Mouse (Mus musculus): ENCODE measurements at regions not wholly inside any gene's neighbourhood (a gene's known extent, or its start where the extent isn't known, plus 50 kb on each side); places are given as distances from the start of the nearest gene placed in this dataset.

GRCm38 (mm10) chr1:137636947-137637346 lies 538.6 kb downstream of the Ptprc start:
- in situ Hi-C loops (cut with MboI), result no loop called here

DNA sequence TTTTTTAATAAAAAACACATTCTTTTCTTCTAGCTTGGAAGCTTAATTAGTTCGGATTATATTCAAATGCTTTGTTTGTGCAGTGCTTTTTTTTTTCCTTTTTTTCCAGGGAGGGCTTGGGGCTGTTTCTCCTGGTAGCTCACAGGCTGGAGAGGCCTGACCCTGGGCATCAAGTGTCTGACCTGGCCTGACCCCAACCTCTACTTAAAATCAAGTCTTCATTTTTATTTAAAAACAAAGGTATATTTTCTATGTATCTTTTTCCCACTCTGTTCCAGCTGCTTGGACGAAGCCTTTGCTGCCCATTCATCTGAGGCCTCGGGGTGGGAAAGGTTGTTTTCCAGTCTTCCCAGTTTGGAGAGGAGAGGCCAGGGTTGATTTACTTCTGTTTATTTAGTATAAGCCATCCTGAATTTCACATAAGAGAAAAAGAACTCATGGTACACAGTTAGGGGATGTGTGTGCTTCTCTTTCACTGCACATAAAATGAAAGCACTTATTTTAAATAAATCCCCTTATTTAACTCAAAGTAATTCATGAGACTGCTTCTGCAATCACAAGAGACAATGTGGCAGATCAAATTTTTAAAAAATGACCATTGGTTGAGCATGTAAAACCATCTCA lies 539.1 kb downstream of the Ptprc start:
- in situ Hi-C loops (cut with MboI), result no loop called here

DNA sequence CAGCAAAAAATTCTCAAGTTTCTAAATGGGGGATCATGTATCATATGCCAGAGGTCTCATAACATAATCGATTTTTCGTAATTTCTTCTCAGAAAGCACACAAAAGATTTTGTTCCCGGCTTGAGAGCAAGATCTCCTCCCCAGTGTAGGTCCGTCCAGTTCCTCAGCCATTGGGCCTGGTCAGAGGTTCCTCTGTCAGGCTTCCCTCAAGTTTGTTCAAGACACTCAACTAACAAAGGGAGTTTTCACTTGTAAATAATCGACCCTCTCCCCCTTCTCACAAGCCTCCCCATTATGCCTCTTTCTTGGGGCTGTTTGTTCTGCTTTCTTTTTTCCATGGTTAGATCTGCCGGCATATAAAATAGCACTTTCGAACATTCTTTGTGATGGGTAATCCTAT lies 539.7 kb downstream of the Ptprc start:
- in situ Hi-C loops (cut with MboI), result no loop called here

DNA sequence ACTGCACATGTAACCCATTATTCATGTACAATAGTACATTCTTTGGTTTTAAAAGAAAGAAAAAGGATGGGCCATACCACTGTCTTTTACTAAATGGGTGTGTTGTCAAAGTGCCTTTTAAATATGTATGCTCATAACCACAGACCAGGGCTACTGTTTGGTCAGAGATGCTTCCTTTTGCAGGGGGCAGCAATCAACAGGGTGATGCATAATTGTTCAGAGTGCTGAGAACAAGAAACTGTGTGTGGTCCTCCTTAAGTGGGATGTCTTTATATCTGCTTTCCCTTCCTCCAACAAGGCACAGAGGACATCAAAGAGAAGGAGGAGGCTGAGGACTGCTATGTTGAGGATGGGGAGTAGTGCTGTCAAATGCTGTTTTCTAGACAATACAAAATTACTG lies 544.0 kb downstream of the Ptprc start:
- in situ Hi-C loops (cut with MboI), result no loop called here

DNA sequence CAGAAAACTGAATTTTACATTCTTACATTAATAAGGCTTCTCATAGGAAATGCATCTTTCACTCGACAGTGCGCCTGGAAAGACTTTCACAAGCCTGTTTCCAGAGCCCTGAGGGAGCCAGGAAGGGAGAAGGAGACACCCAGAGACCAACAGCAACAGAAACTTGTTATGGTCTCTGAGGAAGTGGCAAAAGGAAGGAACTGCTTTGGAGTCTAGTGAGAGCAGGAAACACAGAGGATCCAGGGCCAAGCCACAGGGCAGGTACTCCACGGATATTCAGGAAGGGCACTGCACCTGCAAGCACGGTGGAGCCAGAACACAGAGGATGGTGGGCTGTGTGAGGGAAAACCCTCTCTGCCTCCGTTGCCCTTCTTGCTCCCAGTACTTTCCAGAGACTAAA lies 554.8 kb downstream of the Ptprc start:
- in situ Hi-C loops (cut with MboI), result no loop called here

DNA sequence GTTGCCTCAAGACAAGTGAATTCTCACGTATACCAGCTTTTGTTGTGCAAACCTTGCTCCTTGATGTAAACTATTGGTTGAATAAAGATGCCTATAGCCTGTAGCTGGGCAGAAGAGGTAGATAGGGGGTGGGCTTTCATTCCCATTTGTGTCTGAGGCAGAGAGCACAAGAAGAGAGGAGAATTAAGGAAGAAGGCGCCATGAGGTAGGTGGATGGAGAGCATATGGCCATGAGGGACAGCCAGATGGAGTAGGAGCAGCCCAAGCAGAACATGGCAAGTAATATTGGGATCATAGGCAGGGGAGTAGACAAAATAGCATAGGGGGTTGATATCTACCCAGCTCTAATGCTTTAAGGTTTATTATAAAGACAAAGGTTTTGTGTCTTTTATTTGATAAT lies 557.3 kb downstream of the Ptprc start:
- in situ Hi-C loops (cut with MboI), result no loop called here

GRCm38 (mm10) chr1:137617513-137617912 lies 558.0 kb downstream of the Ptprc start:
- in situ Hi-C loops (cut with MboI), result no loop called here

DNA sequence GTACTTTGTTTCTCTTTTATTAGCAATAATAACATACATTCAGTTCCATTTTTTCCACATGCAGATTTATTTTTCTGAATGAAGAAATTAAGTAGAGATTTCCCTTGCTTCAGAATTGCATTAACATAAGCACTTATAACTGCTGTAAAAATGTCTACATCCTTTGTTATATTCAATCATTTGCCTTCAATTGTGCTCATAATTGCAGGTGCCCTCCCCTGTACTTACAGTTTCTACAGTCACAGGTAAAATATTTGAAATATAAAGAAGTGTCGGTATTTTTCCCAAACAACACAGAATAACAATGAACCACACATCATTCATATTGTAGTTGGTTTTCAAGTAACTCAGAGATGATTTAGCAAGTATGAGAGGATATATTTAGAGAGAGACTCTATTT lies 568.8 kb downstream of the Ptprc start:
- in situ Hi-C loops (cut with MboI), result no loop called here

GRCm38 (mm10) chr1:137605890-137606663 lies 569.4 kb downstream of the Ptprc start:
- in situ Hi-C loops (cut with MboI), result no loop called here

DNA sequence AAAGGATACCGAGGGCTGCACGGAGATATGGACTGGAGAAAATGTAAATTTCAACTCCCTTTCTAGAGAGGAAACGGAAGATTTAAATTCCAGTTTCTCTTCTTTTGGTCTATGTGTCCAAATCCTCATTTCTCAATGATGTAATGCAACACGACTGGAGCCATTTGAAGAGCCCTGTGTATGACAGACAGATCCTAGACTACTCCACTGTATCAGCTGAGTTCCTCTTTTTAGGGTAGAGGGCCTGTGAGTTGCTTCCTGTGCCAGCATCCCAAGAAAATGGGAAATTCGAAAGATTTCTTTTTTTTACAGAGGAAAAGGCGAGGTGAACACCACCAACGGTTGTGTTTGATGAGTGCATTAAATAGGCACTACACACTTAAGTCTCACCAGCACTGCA lies 581.8 kb downstream of the Ptprc start:
- in situ Hi-C loops (cut with MboI), result no loop called here

GRCm38 (mm10) chr1:137591891-137592290 lies 583.6 kb downstream of the Ptprc start:
- in situ Hi-C loops (cut with MboI), result no loop called here

DNA sequence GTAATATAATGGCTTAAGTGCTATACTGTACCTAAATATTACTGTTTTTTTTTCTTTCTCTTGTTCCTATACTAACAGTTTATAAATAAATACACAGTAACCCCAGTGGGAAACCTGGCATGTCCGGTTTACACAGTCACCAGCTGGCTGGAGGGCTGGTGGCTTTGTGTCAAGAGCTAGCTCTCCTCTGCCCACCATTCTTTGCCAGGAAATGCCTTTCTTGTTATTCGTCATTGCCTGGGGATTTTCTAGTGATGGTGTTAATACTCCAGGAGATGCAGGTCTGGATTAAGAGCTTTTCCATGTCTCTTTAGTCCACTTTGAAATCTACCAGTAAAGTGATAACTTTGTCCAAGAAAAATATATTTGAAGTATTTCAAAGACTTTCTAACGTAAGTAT lies 584.2 kb downstream of the Ptprc start:
- in situ Hi-C loops (cut with MboI), result no loop called here

DNA sequence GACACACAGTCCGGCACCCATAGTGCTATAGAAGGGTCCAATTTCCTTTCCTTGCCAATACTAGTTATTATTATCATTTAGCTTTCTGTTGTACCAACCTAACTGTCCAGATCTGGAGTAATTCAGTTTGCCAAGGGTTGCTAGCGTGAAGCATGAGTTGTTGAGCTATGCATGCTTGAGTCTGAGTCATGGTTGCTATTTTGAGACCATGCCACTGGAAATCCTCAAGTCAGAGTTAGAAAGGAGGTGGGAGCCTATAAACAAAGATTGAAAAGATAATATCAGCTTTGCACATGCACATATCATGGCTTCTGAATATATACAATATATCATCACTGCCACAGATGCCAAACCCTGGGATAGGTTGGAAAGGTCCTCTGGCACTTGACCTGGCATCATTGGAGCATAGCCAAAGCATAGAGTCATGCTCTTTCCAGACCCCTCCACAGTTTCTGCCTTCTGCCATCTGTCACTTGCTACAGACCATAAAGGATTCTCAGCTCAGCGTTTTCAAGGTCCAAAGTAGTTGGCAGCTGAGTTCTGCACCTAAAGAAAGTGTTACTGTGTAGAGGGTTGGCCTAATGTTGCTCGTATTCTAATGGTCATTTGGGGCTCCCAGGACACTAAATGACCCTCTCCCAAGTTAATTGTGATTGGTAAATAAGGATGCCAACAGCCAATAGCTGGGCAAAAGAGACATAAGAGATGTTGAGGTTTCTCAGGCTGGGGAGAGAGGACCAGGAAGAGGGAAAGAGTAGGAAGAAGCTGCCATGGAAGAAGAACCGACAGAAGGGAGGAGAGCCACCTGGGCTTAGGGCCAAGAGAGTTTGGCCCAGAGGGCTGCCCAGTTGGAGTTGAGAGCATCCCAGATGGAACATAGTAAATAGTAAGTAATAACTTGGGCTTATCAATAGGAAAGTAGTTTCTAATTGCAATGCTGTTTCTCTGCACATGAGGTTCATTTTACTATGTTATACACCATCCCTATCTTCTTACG lies 586.9 kb downstream of the Ptprc start:
- in situ Hi-C loops (cut with MboI), result no loop called here

DNA sequence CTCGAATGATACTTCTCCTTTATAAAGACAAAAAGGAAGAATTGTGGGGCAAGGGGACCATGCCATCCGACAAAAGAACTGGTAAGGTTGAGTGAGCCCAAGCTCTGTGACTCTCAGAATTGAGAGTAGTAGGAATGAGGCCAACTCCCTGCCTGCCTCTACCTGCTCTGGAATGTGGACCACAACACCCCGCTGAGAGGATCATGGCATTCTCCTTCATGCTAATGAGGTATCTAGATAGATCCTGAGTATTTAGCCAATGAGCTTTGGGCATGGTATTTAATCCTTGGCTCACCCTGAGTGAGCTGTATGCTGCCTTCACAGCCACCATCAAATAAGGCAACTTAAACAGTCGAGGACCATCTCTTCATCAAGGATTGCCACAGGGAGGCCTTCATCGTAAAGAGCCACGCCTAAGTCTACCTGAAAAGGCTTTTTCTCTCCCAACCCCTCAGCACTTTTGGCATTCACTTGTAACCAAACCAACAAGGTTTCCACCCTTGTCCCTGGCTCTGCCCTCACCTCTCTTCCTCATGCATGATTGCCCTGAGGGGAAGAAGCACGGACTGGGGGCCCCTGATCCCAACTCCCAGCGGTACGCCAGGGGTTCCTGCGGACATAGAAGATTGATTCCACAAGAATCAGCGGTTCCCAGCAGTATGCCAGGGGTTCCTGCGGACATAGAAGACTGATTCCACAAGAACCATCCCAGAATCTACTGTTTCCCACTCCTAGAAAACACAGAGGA lies 587.9 kb downstream of the Ptprc start:
- in situ Hi-C loops (cut with MboI), result no loop called here

GRCm38 (mm10) chr1:137584696-137585095 lies 590.8 kb downstream of the Ptprc start:
- in situ Hi-C loops (cut with MboI), result no loop called here

GRCm38 (mm10) chr1:137584104-137584675 lies 591.3 kb downstream of the Ptprc start:
- in situ Hi-C loops (cut with MboI), result no loop called here

- in situ Hi-C loops (cut with MboI), result no loop called here
Measured at GRCm38 (mm10) chr1:137577639-137578038, 597.9 kb downstream of the Ptprc start.

DNA sequence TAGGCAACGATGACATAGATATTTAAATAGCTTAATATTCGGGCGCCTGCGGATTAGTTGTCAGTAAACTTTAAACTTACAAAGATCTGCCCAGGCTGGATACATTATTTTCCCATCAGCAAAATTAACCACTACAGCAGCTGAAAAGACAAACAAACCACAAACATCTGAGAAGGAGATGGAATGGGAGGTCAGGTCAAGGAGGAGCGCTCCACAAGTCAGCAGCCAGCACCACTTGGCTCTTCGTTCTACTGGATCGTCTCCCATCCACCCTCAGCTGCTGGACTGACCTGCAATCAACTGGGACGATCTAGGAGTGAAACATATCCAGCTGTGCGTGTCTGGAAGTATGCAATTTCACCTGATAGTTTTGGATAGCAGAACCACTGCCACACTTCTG lies 599.3 kb downstream of the Ptprc start:
- in situ Hi-C loops (cut with MboI), result no loop called here

GRCm38 (mm10) chr1:137575380-137575779 lies 600.1 kb downstream of the Ptprc start:
- in situ Hi-C loops (cut with MboI), result no loop called here

DNA sequence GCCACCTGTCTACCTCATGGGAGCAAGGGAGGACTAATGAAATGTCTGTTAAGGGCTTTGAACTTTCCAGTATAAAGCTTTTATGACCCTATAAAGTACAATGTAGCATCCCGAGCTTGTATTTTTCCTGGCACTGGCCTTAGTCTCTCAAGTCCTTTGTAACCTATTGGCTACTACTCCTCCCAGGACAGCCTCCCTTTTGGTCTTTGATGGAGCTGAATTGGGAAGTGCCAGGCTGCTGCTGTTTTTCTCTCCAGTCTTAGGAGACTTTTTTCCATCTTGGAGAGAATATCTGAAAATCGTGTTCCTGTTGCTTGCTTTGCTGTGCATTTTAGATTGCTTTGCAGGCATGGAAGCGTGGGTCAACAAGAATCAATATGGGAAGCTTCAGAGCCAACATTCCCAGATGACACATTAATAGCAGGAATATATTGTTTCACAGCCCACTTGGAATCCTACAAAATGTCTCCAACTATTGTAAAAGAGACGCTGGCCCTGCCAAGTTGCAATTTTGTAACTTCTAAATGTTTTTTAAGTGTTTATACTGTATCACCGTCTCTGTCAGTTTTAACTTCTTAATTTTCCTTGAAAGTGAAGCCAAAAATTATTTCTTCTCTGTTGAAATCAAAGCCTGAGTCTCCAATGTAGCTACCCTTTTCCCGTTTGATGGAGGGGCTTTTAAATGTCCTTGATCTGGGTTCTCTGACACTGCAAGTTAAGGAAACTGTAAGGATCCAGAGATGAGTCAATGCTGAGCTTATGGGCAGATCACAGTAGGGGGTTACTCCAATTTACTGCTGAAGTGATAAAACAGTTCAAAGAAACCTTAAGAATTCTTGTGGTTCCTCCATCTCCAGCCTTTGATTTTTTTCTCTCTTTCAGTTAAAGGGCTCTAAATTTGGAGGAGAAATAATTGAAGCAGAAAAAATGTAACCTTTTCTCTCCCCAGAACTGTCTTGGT lies 603.3 kb downstream of the Ptprc start:
- in situ Hi-C loops (cut with MboI), result no loop called here

Measured in mature B cell (primary cell).